Mouse (Mus musculus) layer of hippocampus, postnatal 14 days (tissue): Measurements from ENCODE around the gene Psmb3. TPM values are rescaled to one million over a fixed set of nuclear protein-coding genes. Genes with fewer than 3 reads are reported as not detected.
A peak's percentile ranks its signal among the peaks of the same experiment; 100 is the strongest.

Experiments
- DNase-seq, 2 experiments: peaks; one replicate each; pipeline ENCODE4 v3.0.0; 2021 to 2022; ENCODE audit warnings: low spot score in 2 of 2, mixed read lengths in 1 of 2
- microRNA-seq, 2 experiments: library from miRNA; unstranded; fragments of <30 nt; microRNA quantifications; one replicate each; pipeline ENCODE4 v1.2.0; 2021
- total RNA-seq, 2 experiments: library from RNA; stranded (reverse); gene quantifications; 2 replicates each; pipeline ENCODE4 v1.2.3; 2021

Gene Psmb3
- total RNA-seq, 2 experiments from 2014 or later = 140 to 149 TPM

DNA sequence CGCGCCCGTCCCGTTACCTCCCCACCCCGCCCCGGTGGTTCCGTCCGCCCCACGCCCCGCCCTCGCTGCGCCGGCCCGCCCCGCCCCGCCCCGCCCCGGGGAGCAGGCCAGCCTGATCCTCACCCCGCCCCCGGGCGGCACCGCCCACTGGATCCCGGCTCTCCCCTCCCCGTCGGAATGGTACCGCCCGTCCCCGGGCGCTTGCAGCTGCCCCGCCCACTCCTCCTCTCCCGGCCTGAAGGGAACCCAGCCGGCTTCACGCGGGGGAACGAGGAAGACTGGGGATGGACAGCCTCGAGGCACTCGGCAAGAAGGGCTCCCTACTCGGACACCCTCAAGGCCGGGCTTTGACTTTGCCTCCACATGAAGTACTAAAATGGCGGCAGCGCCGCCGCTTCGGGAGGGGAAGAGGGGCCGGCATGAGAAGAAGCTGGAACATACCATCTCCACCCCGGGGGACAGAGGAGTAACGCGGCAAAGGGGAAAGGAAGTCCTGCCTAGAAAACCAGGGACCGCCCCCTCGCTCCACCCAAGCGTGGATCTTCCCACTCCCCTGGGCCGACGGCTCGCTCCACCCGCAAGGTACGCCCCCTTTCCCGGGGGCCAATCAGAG is 41.6 kb downstream of the Psmb3 start:
- DNase-seq = peak; percentile 99

DNA sequence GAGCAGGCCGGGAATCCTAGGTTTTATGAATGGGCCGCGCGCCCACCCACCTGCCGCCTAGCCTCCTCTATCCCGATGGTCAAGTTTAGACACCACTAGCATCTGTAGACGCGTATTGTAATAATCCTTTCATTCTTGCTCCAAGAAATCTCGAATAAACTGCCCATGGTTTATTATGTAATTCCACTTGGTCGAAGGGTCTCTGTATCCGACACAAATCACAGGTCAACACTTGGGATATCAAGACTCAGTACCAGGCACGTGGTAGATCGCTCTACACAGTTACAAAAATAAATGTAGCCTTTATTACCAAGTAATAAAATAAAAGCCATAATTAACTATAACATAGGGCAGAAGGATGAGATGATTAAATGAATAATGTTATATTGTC is 42.1 kb downstream of the Psmb3 start:
- no peak for DNase-seq

DNA sequence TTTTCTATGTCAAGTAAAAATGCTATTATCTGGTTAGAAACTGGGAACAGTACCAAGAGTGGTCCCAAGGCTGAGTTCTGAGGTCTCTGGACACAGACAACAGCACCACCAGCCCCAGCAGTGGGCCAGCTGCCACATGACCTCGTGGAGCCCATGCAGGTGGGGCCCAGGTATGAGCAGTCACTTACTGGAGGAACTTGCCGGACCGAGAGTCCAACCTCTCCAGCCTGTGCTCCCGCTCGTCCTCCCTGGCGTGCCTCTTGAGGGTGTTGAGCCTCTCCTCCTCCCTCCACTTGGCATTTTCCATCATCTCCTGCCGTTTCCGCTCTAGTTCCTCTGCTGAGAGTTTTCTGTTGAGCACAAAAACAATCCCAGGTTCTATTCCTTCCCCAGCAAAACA is 44.6 kb downstream of the Psmb3 start:
- no peak for DNase-seq

GRCm38 (mm10) chr11:97748496-97748895 is 45.3 kb downstream of the Psmb3 start:
- no peak for DNase-seq

- DNase-seq = no peak
Observed at GRCm38 (mm10) chr11:97753277-97753676, 50.1 kb downstream of the Psmb3 start.

- DNase-seq = no peak
Observed at GRCm38 (mm10) chr11:97758125-97758524, 54.9 kb downstream of the Psmb3 start.

- DNase-seq = no peak
Observed at GRCm38 (mm10) chr11:97758942-97759341, 55.7 kb downstream of the Psmb3 start.

DNA sequence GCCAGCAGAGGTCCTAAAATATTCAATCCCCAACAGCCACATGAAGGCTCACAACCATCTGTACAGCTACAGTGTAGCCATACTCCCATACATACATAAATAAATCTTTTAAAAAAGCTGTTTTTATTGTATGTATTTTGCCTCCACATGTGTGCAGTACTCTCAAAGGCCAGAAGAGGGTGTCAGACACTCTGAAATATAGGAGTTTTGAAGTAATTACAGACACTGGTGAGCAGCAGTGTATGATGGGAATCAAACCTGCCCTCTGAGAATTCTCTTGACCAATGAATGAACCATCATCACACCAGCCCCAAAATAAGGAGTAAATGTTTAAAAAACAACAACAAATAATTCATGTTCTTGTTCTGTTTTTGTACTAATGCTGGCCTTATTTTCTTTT is 58.4 kb downstream of the Psmb3 start:
- DNase-seq = no peak

Small RNA genes lying within 50 kb of the gene (microRNA-seq; reads per million reads assigned to microRNA genes)
- gene Gm24158 (0 reads per million in 2 experiments), gene Mir6927 (0.85 to 1.4 reads per million in 2 experiments), gene Mir8102 (0 to 0.68 reads per million in 2 experiments)

Other genes with a start within 250 kb of the Psmb3 start
- gene 4933428G20Rik, start 203.1 kb upstream of the Psmb3 start, total RNA-seq = not detected
- 100 to 1,000 TPM; 309 to 331 TPM for gene Srcin1, start 127.2 kb upstream of the Psmb3 start, total RNA-seq
- gene Epop, start 73.7 kb upstream of the Psmb3 start, total RNA-seq = 10 to 100 TPM; 12.1 to 13.5 TPM
- 10 to 100 TPM; 72.8 to 83.8 TPM for gene Mllt6, start 40.0 kb upstream of the Psmb3 start, total RNA-seq
- 10 to 100 TPM; 47.1 to 50.2 TPM for gene Cisd3, start 17.6 kb upstream of the Psmb3 start, total RNA-seq
- gene Pcgf2, start 2.9 kb upstream of the Psmb3 start, total RNA-seq = 10 to 100 TPM; 29.9 to 32.7 TPM
- 100 to 1,000 TPM; 115 to 118 TPM for gene Pip4k2b, start 41.3 kb downstream of the Psmb3 start, total RNA-seq
- 10 to 100 TPM; 21.3 to 21.4 TPM for gene Cwc25, start 63.2 kb downstream of the Psmb3 start, total RNA-seq
- gene 1700001P01Rik, start 72.5 kb downstream of the Psmb3 start, total RNA-seq = 1 to 10 TPM in 1 of 2 experiments, under 1 TPM in 1; 0.58 to 2.0 TPM
- gene Rpl23, start 79.0 kb downstream of the Psmb3 start, total RNA-seq = 100 to 1,000 TPM; 372 to 419 TPM
- gene Lasp1, start 95.6 kb downstream of the Psmb3 start, total RNA-seq = 100 to 1,000 TPM; 114 to 123 TPM
- gene B230217C12Rik, start 137.4 kb downstream of the Psmb3 start, total RNA-seq = 10 to 100 TPM; 44.2 to 49.6 TPM
- under 1 TPM; 0.41 to 0.50 TPM for gene Fbxo47, start 180.8 kb downstream of the Psmb3 start, total RNA-seq